Mouse (Mus musculus) liver, embryonic 14.5 days (tissue): Measurements from ENCODE around the gene Arsa.

Experiments
- CTCF ChIP-seq: IDR thresholded peaks from 2 replicates; pipeline ENCODE4 v1.5.1; 2016; ENCODE audit warnings: antibody characterized with exemption, low read depth, control low read depth
- EP300 ChIP-seq: IDR thresholded peaks from 2 replicates; pipeline ENCODE4 v1.6.1; 2016; ENCODE audit warnings: antibody characterized with exemption, low read depth

DNA sequence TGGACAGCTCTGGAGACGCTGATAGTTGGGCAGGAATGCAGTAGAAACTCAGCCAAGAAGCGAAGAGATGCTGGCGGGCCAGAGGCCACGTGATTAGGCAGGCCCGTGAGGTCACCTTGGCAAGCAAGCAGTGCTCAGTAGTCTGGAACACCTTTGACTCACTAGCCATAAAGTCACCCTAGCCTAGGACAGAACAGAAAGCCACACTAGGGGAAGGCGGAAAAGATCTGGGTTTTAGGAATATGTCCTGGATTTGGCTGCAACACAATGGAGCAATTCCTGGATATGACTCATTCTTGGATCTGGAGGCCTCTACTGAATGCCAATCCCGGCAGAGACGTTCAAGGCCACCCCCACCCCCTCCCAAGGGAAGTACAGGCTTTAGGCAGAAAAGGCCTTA lies 3.4 kb upstream of the Arsa start:
- TF ChIP-seq CTCF (no peak), EP300 (no peak)
